22 mouse cellular contexts compared by ENCODE assay signal in genomic region chr13:110600377-110600776, GRCm38 (mm10).
DNase-seq lines count a peak whose midpoint lies in the region; ATAC-seq and TF ChIP-seq lines count a peak whose summit lies in the region.
"Had no signal": no experiment of that assay in that cellular context is flagged by ENCODE, and none has a peak within 500 bp of the region (broad histone marks: within the 10 kb centered on the region; RNA-seq: fewer than 3 reads in every experiment).

No protein-coding gene starts in this region.

- TF ChIP-seq CTCF in C2C12 (IDR thresholded peaks at IDR 0.05; ENCODE audit: control insufficient read depth, insufficient read depth, insufficient read length), result no peak

- no peaks in the 10 kb centered on the region for H3K79me3 ChIP-seq in C2C12 (ENCODE audit: low read depth)

- no peaks in the 10 kb centered on the region for H3K27me3 ChIP-seq in C2C12 (ENCODE audit: control insufficient read depth, insufficient read depth, insufficient read length)
- H3K27me3 ChIP-seq: embryonic facial prominence, embryonic 13.5 days; heart, embryonic 15.5 days; hindbrain, embryonic 15.5 days; intestine, embryonic 15.5 days; lung, embryonic 15.5 days had no signal

- DNase-seq in cerebellum, postnatal 25 days, result peak; percentile 5 to 15
- DNase-seq in cerebellum, postnatal 4 days (ENCODE audit: low spot score in 2 of 2), result no peak
- DNase-seq in kidney, adult 9 months, result peak; percentile 12
- no peak for DNase-seq in kidney, postnatal 10 days
- peak; percentile 58 for DNase-seq in gonadal fat pad, adult 2 months (ENCODE audit: low read depth)
- no peak for DNase-seq in layer of hippocampus, adult 11-12 months (ENCODE audit: low spot score)
- DNase-seq: B cell, adult 2 months; cerebellum, adult 18-20 months; forebrain, postnatal 0 days; heart, postnatal 4 days; left cerebral cortex, postnatal 4 days; lung, postnatal 4 days; retina, postnatal 1 day; right cerebral cortex, postnatal 4 days; thymus, adult 2 months had no signal

- no peak overlapping the region for H3ac ChIP-seq in C2C12 (ENCODE audit: control insufficient read depth, insufficient read length, low read depth)

- H3K36me3 ChIP-seq in C2C12 (ENCODE audit: control insufficient read depth, insufficient read depth), result no peaks in the 10 kb centered on the region
- H3K36me3 ChIP-seq: embryonic facial prominence, embryonic 13.5 days; heart, embryonic 15.5 days; hindbrain, embryonic 15.5 days; intestine, embryonic 15.5 days; lung, embryonic 15.5 days had no signal

- H3K4me3 ChIP-seq in C2C12 (ENCODE audit: insufficient read depth, poor library complexity, severe bottlenecking), result no peak overlapping the region
- H3K4me3 ChIP-seq: embryonic facial prominence, embryonic 13.5 days; heart, embryonic 15.5 days; hindbrain, embryonic 15.5 days; intestine, embryonic 15.5 days; lung, embryonic 15.5 days had no signal

- ATAC-seq in erythroblast, adult 5-6 weeks (replicated peaks; ENCODE audit: low FRiP score, poor library complexity, severe bottlenecking), result no peak
- ATAC-seq: forebrain, postnatal 0 days; intestine, embryonic 15.5 days had no signal

- H3K79me2 ChIP-seq in C2C12 (ENCODE audit: control insufficient read depth, insufficient read depth), result no peaks in the 10 kb centered on the region

TF ChIP-seq in C2C12, 6 proteins besides CTCF, POLR2A, EP300 and RAD21:
- TF ChIP-seq MYOD1 (IDR thresholded peaks at IDR 0.05; ENCODE audit: control insufficient read depth, insufficient read length, low read depth) (no peak), USF1 (IDR thresholded peaks at IDR 0.05; ENCODE audit: low read depth) (peak; percentile 21)

Comparison
In these comparisons a context has a peak if more than half of its experiments do, and no peak if none do; other contexts are left out.
1. DNase-seq: peak in cerebellum, postnatal 25 days (2 of 2), kidney, adult 9 months (single experiment) and gonadal fat pad, adult 2 months (single experiment); none in cerebellum, postnatal 4 days (0 of 2), kidney, postnatal 10 days (single experiment) and layer of hippocampus, adult 11-12 months (single experiment).